Mouse (Mus musculus): ENCODE results near the gene Bsdc1. TPM values are rescaled to one million over a fixed set of nuclear protein-coding genes. Genes with fewer than 3 reads are reported as not detected.

The Bsdc1 gene
- polyA plus RNA-seq, 1 experiment, result 35.7 TPM

GRCm38 (mm10) chr4:129500607-129501566 lies 39.5 kb downstream of the Bsdc1 start:
- H3K4me1 ChIP-seq (ENCODE audit: control insufficient read depth, insufficient read depth, insufficient read length, low read length), result peaks cover 6% of the 10 kb centered on the region; the same call in 1 of the 2 replicates

GRCm38 (mm10) chr4:129502327-129502888 lies 41.0 kb downstream of the Bsdc1 start:
- no peak overlapping the region for H3K4me3 ChIP-seq (ENCODE audit: insufficient read depth, low read depth, low read length)
- no peak overlapping the region for H3K27ac ChIP-seq (replicated peaks; ENCODE audit: low read depth, low read length)

More at GRCm38 (mm10) chr4:129500607-129501566, 39.5 kb downstream of the Bsdc1 start:
- Histone ChIP-seq H3K4me3 (ENCODE audit: insufficient read depth, low read depth, low read length) (peak overlapping the region; percentile 82), H3K27ac (replicated peaks; ENCODE audit: low read depth, low read length) (peak overlapping the region; percentile 91)

DNA sequence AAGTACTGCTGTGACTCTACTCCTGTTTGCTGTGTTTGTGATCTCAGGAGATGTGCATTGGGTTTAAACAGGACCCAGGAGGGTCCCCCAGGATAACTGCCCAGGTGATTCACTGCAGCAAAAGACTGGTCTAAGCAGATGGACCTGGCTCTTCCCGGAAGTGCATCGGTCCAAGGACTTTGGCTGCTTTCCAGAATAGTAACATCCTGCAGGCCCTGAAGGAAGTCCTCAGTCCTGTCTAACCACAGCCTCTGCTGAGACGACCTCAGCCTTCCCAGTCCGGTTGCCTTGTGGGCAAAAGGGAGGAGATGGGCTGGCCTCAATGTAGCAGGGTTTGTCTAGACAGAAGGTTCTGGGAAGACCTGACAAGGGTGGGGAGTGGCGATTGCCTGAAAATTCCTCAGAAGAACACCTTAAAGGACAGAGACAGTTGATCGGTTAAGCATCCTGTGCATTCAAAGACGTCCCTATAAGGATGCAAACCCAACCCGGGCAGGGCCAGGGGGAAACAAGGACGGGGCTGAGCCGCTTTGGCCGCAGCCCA lies 41.6 kb downstream of the Bsdc1 start:
- H3K27ac ChIP-seq (replicated peaks; ENCODE audit: low read depth, low read length), result no peak overlapping the region
- no peak overlapping the region for H3K4me3 ChIP-seq (ENCODE audit: insufficient read depth, low read depth, low read length)
- H3K4me1 ChIP-seq (ENCODE audit: control insufficient read depth, insufficient read depth, insufficient read length, low read length), result peaks cover 6% of the 10 kb centered on the region; the same call in 1 of the 2 replicates

More at GRCm38 (mm10) chr4:129502327-129502888, 41.0 kb downstream of the Bsdc1 start:
- peaks cover 6% of the 10 kb centered on the region; the same call in 1 of the 2 replicates for H3K4me1 ChIP-seq (ENCODE audit: control insufficient read depth, insufficient read depth, insufficient read length, low read length)

GRCm38 (mm10) chr4:129505511-129505910 lies 44.1 kb downstream of the Bsdc1 start:
- H3K27ac ChIP-seq (replicated peaks; ENCODE audit: low read depth, low read length), result no peak overlapping the region
- peaks cover 3% of the 10 kb centered on the region; the same call in 1 of the 2 replicates for H3K4me1 ChIP-seq (ENCODE audit: control insufficient read depth, insufficient read depth, insufficient read length, low read length)
- H3K4me3 ChIP-seq (ENCODE audit: insufficient read depth, low read depth, low read length), result no peak overlapping the region

- H3K4me3 ChIP-seq (ENCODE audit: insufficient read depth, low read depth, low read length), result no peak overlapping the region
- peaks cover 3% of the 10 kb centered on the region; the same call in 1 of the 2 replicates for H3K4me1 ChIP-seq (ENCODE audit: control insufficient read depth, insufficient read depth, insufficient read length, low read length)
- no peak overlapping the region for H3K27ac ChIP-seq (replicated peaks; ENCODE audit: low read depth, low read length)
Measured at GRCm38 (mm10) chr4:129507434-129508236, 46.3 kb downstream of the Bsdc1 start.

DNA sequence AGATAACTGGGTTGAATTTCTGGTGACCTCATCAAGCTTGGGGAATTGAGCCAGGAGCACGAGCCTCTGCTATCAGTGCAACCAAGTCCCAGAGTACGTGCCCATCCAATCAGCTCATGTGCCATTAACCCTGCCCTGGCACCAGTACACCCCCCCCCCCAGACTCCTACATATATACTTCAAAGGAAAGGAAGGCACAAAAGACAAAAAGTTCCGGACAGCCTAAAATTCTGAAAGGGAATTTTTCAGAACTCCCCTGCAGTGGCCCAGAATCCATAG lies 46.8 kb downstream of the Bsdc1 start:
- H3K4me3 ChIP-seq (ENCODE audit: insufficient read depth, low read depth, low read length), result no peak overlapping the region
- no peak overlapping the region for H3K27ac ChIP-seq (replicated peaks; ENCODE audit: low read depth, low read length)
- H3K4me1 ChIP-seq (ENCODE audit: control insufficient read depth, insufficient read depth, insufficient read length, low read length), result peaks cover 3% of the 10 kb centered on the region; the same call in 1 of the 2 replicates

GRCm38 (mm10) chr4:129508834-129509600 lies 47.6 kb downstream of the Bsdc1 start:
- no peak overlapping the region for H3K27ac ChIP-seq (replicated peaks; ENCODE audit: low read depth, low read length)

DNA sequence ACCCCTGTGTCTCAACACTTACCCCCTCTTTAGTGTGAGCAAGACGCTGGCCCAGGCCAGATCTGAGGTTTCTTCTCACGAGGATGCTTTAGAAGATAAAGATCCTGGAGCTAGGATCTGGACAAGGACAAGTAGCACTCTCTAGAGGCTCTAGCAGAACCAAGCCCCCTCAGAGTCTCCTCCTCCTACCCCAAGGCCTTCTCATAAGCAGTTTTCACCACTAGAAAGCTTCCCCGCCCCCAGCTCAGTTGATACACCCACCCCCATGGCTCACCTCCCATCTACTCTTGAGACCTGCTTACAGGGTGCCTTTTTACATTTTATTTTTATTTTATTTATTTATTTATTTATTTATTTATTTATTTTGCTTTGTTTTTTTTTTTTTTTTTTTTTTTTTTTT lies 48.3 kb downstream of the Bsdc1 start:
- Histone ChIP-seq H3K27ac (replicated peaks; ENCODE audit: low read depth, low read length) (no peak overlapping the region), H3K4me1 (ENCODE audit: control insufficient read depth, insufficient read depth, insufficient read length, low read length) (no peaks in the 10 kb centered on the region), H3K4me3 (ENCODE audit: insufficient read depth, low read depth, low read length) (no peak overlapping the region)

More at GRCm38 (mm10) chr4:129508834-129509600, 47.6 kb downstream of the Bsdc1 start:
- no peak overlapping the region for H3K4me3 ChIP-seq (ENCODE audit: insufficient read depth, low read depth, low read length)
- H3K4me1 ChIP-seq (ENCODE audit: control insufficient read depth, insufficient read depth, insufficient read length, low read length), result no peaks in the 10 kb centered on the region

DNA sequence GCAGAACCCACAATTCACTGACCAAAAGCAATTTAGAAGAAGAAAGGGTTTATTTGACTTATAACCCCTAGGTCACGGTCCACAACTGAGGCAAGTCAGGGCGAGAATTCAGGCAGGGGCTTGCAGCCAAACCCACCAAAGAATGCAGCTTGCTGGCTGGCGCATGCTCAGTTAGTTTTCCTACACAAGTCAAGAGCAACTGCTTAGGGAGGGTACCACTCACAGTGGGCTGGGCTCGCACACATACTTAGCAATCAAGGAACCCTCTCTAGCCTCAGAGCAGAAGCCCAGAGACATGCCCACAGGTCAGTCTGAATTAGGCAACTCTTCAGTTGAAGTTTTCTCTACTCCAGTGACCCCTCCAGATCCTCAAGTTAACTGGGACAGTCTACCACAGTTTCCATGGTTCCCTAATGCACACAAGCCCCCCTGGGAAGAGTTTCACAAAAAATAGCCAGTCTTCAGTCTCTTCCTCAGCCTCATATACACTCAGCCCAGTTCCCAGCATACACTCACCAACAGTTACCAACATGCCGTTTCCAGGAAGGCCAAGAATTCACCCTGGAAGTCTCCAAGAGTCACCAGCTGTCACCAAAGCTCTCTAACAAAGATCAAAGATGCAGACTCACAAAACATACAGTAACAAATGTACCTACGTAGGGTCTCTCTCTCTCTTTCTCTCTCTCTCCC lies 49.5 kb downstream of the Bsdc1 start:
- Histone ChIP-seq H3K4me1 (ENCODE audit: control insufficient read depth, insufficient read depth, insufficient read length, low read length) (no peaks in the 10 kb centered on the region), H3K27ac (replicated peaks; ENCODE audit: low read depth, low read length) (no peak overlapping the region), H3K4me3 (ENCODE audit: insufficient read depth, low read depth, low read length) (no peak overlapping the region)

DNA sequence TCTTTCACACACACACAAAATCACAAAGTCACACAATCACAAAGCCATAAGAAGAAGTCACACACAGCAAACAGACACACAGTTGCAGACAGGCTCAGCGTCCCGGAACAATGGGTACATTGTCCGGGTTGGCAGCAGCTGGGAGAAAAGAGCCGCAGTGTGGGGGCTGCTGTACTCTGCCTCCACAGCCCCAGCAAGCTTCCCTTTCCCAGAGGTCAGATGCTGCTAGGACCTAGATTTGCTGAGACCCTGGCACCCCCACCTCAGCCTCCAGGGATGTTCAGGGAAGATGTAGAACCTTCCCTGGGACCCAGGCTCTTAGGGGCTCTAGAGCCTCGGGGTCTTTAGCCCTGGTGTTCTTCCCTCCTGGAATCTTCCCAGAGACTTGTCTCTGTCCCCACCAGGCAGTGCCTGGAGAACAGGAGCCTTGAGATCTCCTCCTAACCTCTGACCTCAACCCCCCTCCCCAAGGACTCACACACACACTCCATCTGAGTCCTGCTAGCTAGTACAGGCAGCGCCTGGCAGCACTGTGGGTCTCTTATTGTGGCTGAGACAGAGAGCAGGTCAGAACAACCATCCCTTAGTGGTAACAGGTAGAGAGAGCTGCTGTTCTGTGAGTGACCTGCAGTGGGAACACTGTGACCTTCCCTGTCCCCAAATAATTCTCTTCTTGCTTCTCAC lies 50.2 kb downstream of the Bsdc1 start:
- Histone ChIP-seq H3K4me1 (ENCODE audit: control insufficient read depth, insufficient read depth, insufficient read length, low read length) (no peaks in the 10 kb centered on the region), H3K4me3 (ENCODE audit: insufficient read depth, low read depth, low read length) (no peak overlapping the region), H3K27ac (replicated peaks; ENCODE audit: low read depth, low read length) (no peak overlapping the region)

DNA sequence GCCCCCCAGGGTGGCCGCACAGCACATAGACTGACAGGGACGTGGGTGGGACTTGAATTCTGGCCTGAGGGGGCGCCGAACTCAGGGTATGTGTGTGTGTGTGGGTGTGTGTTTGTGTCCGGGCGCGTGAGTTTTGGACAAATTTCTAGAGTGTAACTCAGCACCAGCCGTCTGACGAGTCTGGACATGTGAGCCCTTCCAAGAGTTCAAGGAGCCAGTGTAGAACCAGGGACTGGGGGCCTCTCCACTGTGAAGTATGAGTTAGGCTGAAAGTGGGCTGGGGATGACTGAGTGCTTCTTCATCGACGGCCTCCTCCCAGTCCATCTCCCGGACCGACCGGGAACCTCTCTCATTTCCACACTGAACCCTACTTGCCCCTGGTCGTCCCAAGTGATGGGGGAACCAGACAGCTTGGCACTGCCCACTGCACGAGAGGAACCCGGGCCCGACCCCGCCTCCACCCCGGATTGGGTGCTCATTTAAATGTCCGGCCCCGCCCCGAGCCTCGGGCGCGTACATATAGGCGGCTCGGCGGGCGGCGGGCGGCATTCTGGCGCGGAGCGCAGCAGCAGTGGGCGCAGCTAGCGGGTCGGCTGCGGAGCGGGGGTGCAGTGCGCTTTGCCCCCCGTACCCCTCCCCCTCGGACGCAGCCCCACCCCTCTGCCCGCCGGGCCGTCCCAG lies 51.8 kb downstream of the Bsdc1 start, which contains the start of gene Marcksl1:
Gene Marcksl1 (plus strand): TSS at position 496 of the 682 bp plus-strand sequence.
- peak within 1 kb of the TSS; percentile 56 for H3K4me3 ChIP-seq (ENCODE audit: insufficient read depth, low read depth, low read length)
- no peak within 1 kb of the TSS for H3K27ac ChIP-seq (replicated peaks; ENCODE audit: low read depth, low read length)
- H3K4me1 ChIP-seq (ENCODE audit: control insufficient read depth, insufficient read depth, insufficient read length, low read length), result no peaks in the 10 kb centered on the region

DNA sequence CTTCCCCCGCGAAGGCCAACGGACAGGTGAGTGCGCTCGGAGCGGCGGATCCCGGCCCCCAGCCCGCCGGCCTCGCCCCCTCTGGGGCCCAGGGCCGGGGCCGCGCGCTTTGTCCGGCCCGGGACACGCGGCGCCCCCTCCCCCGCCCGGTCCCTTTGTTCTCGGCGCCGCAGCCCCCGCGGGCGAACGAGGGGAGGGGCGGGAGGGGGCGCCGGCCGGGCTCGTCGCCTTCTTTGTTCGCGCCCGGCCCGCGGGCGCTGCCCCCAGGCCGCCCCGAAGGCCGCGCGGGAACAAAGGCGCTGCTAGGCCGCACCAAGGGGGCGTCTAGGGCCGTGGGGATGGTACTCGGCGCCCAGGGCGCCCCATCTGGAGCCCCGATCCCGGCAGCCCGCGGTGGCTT lies 52.5 kb downstream of the Bsdc1 start:
- no peak overlapping the region for H3K27ac ChIP-seq (replicated peaks; ENCODE audit: low read depth, low read length)
- peak overlapping the region; percentile 56 for H3K4me3 ChIP-seq (ENCODE audit: insufficient read depth, low read depth, low read length)
- H3K4me1 ChIP-seq (ENCODE audit: control insufficient read depth, insufficient read depth, insufficient read length, low read length), result no peaks in the 10 kb centered on the region
